Mouse (Mus musculus) heart, postnatal 14 days (tissue): ENCODE measurements around the gene Ptp4a2. TPM values are rescaled to one million over a fixed set of nuclear protein-coding genes. Genes with fewer than 3 reads are reported as not detected.
"Not testable (repeated sequence)": the region's sequence is repeated elsewhere in the genome, so short reads cannot be mapped to it uniquely, and the experiment has no call there.

Experiments used
- DNase-seq, 2 experiments: peaks; one replicate each; pipeline ENCODE4 v3.0.0; 2021 to 2022
- intact Hi-C: fragments of 180-260 bp; cut with DNase I; formaldehyde crosslinking; loops from one replicate; pipeline ENCODE4 v1.15.1; 2025
- total RNA-seq, 2 experiments: library from RNA; stranded (reverse); gene quantifications; 2 replicates each; pipeline ENCODE4 v1.2.3; 2021

Gene Ptp4a2
- total RNA-seq, 2 experiments from 2014 or later: 212 to 215 TPM

DNA sequence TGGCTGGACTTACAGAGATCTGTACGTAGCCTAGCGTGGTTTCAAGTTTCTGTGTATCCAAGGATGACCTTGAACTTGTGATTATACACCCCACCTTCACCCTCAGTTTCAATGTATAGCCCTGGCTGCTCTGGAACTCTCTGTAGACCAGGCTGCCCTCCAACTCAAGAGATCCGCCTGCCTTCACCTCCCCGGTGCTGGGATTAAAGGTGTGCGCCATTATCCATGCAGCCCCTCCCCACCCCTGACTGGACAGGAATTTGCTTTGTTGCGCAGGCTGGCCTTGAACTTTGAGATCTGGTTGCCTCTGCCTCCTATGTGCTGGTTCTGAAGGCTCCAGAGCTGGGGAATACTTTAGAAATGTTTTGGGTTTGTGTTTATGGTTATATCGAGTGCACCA is 24.3 kb downstream of the Ptp4a2 start:
- DNase-seq: no peak
- intact Hi-C loops: loop anchor here (2.0 kb wide), 1 partner anchor 14 kb away; no protein-coding TSS in a partner anchor

GRCm38 (mm10) chr4:129839866-129840555 is 29.0 kb downstream of the Ptp4a2 start:
- DNase-seq: no peak
- intact Hi-C loops: no loop called here

DNA sequence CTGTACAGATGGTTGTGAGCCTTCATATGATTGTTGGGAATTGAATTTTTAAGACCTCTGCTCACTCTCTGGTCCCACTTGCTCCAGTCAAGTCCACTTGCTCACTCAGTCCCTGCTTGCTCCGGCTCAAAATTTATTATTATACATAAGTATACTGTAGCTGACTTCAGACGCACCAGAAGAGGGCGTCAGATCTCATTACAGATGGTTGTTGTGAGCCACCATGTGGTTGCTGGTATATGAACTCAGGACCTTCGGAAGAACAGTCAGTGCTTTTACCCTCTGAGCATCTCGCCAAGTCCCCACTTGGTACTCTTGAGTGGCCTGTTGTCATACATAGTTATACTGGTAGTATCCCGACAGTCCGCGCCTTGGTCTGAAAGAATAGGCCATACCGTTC is 35.8 kb downstream of the Ptp4a2 start:
- intact Hi-C loops: loop anchor here (5.0 kb wide), 1 partner anchor 60 kb away; no protein-coding TSS in a partner anchor
- no peak for DNase-seq

DNA sequence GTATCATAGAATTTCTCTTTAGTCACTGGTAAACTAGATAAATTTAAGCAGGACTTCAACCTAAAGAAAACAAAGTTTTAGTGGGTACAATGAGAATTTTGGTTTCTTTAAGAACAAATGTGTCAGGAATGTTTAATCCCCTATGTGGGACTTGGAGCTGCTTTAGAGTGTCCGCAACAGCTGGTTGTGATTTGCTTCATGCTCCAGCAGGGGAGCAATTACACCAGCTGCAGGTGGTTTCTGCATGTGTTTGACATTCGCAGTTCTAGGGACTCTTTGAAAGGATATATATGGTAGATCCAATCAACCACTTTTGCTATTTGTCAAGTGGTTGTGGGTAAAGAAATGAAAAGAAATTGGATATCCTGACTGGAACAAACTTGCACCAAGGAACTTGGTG is 39.5 kb downstream of the Ptp4a2 start:
- intact Hi-C loops: loop anchor here (5.0 kb wide), 1 partner anchor 77 kb away; the partner anchor contains the start of gene Spocd1
- DNase-seq: no peak

DNA sequence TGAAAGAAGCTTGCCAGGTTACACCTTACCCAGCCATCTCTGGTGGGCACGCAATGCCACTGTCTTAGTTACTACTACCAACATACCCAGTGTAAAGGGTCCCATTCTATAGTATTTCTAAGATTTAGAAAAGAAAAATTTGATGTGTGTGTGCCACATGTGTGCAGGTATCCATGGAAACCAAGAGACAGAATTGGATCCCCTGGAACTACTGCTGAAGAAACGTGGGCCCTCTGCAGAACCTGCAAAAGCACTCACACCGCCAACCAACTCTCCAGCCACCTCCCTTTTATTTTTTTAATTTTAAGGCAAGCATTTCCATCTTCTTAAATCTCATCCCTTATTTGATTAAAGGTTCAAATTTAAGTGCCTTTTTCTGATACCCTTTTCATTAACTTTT is 40.8 kb downstream of the Ptp4a2 start:
- no peak for DNase-seq
- intact Hi-C loops: loop anchor here (5.0 kb wide), 1 partner anchor 75 kb away; the partner anchor contains the start of gene Spocd1

- intact Hi-C loops: loop anchor here (5.0 kb wide), 1 partner anchor 74 kb away; the partner anchor contains the start of gene Spocd1
- DNase-seq: no peak
These were observed 42.0 kb downstream of the Ptp4a2 start for GRCm38 (mm10) chr4:129853053-129853452.

DNA sequence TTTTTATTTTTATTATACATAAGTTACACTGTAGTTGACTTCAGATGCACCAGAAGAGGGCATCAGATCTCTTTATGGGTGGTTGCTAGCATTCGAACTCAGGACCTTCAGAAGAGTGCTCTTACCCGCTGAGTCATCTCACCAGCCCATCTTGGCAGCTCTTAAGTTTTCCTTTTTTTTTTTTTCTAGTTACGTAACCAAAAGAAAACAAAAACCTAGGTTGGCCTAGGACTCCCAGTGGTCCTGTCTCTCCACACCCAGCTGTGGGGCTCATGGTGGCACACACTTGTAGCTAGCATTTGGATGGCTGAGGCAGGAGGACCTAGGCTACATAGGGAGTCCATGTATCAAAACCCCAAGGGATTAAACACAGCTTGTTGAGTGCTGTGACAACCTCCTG is 43.0 kb downstream of the Ptp4a2 start:
- DNase-seq: no peak
- intact Hi-C loops: loop anchor here (5.0 kb wide), 1 partner anchor 73 kb away; the partner anchor contains the start of gene Spocd1

- intact Hi-C loops: loop anchor here (5.0 kb wide), 1 partner anchor 73 kb away; the partner anchor contains the start of gene Spocd1
- no peak for DNase-seq
These were observed 43.6 kb downstream of the Ptp4a2 start for GRCm38 (mm10) chr4:129854615-129855014.

- intact Hi-C loops: no loop called here
- no peak for DNase-seq
These were observed 44.3 kb downstream of the Ptp4a2 start for GRCm38 (mm10) chr4:129855051-129855970.

- intact Hi-C loops: no loop called here
These were observed 49.4 kb downstream of the Ptp4a2 start for GRCm38 (mm10) chr4:129860456-129860855.

DNA sequence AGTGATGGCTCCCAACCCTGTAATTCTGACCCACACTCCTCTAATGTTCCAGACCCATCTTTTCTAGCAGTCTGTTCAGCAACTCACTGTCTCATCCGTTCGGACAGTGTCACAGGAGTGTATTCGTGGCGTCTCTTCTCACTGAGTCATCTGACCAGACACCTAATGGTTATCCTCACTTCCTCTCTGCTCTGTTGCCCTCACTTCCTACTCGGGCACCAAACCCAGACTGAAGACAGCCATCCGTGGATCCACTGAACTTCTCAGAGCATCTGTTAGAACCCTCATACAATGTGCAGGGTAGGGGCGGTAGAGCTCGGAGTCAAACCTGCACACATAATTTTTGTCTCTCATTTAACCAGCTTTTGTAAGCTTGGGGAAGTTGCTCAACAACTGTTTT is 50.4 kb downstream of the Ptp4a2 start:
- DNase-seq: no peak

More at GRCm38 (mm10) chr4:129860456-129860855, 49.4 kb downstream of the Ptp4a2 start:
- no peak for DNase-seq

DNA sequence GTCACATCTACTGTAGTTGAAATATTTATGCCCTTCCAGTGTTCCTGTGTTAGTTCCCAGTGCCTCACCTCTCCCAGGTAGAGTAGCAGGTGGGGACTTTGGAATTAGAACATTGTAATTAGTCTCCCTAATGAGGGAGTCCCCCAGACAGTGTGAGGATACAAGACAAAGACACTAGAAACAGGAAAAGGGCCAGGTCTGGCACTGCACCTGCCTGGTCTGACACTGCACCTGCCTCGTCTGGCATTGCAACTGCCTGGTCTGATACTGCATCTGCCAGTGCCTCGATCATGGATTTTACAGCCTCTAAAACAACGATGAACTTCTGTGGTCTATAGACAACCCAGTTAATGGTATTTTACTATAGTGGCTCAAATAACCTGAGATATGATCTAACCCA is 51.3 kb downstream of the Ptp4a2 start:
- intact Hi-C loops: no loop called here
- DNase-seq: no peak

More for the DNA sequence above, 50.4 kb downstream of the Ptp4a2 start:
- intact Hi-C loops: no loop called here

GRCm38 (mm10) chr4:129866171-129866570 is 55.2 kb downstream of the Ptp4a2 start:
- DNase-seq, intact Hi-C loops: not testable (repeated sequence)

DNA sequence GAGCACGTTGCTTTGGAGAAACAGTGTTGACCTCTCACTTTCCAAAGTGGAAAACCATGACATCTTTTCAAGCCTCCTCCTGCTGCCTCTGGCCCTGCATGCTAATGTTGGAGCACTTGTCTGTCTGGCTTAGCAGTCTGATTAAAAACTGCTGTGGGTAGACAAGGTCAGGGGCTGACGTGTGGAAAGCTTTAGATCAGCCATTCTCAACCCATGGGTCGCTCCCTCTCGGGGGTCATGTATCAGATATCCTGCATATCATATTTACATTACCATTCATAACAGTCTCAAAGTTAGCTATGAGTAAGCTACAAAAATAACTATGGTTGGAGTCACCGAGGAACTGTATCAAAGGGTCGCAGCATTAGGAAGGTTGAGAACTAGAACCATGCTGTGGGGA is 57.2 kb downstream of the Ptp4a2 start:
- DNase-seq: no peak
- intact Hi-C loops: no loop called here

GRCm38 (mm10) chr4:129870483-129870882 is 59.5 kb downstream of the Ptp4a2 start:
- DNase-seq: no peak
- intact Hi-C loops: no loop called here

DNA sequence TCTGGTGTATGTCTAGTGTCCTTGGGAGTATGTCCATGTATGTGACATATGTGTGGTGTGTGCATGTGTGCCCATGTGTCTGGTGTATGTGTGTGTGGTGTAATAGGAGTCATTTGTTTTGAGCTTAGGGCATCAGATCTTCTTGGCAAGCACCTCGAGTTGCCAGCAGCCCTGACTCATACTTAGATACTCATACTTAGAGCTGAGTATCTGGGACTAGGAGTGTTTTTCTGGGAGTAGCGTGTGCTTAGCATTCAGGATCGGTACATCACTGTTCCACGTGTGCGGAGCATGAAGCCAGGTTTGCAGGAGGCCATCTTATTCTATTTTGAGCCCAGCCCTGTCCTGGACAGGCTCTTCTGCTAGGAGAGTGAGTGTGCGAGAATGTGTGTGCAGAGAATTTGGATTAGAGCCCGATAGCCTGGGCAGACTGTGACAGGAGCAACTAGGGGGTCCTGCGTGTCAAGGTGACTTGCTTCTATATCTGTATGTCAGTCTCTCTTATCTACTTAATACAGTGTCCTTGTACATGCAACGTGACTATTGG is 61.4 kb downstream of the Ptp4a2 start:
- intact Hi-C loops: no loop called here
- DNase-seq: no peak

DNA sequence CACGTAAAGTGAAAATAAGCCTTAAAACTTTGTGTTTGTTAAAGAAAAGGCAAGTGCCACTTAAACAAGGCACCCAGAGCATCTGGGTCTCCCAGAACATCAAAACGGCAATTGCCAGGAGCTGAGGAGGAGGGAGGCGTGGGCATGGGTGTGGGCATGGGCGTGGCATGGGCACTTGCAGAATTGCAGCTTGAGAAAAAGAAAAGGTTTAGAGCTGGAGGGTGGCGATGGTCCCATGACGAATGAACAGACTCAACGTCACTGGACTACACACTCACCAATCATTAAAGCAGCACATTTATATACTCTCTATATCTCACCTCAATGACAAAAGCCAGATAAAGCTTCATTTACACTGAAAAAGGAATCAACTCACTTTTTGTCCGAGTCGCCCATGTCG is 63.8 kb downstream of the Ptp4a2 start:
- DNase-seq: no peak
- intact Hi-C loops: loop anchor here (5.0 kb wide), 1 partner anchor 52 kb away; the partner anchor contains the start of gene Spocd1

GRCm38 (mm10) chr4:129875406-129875805 is 64.4 kb downstream of the Ptp4a2 start:
- intact Hi-C loops: loop anchor here (5.0 kb wide), 1 partner anchor 52 kb away; the partner anchor contains the start of gene Spocd1
- no peak for DNase-seq

DNA sequence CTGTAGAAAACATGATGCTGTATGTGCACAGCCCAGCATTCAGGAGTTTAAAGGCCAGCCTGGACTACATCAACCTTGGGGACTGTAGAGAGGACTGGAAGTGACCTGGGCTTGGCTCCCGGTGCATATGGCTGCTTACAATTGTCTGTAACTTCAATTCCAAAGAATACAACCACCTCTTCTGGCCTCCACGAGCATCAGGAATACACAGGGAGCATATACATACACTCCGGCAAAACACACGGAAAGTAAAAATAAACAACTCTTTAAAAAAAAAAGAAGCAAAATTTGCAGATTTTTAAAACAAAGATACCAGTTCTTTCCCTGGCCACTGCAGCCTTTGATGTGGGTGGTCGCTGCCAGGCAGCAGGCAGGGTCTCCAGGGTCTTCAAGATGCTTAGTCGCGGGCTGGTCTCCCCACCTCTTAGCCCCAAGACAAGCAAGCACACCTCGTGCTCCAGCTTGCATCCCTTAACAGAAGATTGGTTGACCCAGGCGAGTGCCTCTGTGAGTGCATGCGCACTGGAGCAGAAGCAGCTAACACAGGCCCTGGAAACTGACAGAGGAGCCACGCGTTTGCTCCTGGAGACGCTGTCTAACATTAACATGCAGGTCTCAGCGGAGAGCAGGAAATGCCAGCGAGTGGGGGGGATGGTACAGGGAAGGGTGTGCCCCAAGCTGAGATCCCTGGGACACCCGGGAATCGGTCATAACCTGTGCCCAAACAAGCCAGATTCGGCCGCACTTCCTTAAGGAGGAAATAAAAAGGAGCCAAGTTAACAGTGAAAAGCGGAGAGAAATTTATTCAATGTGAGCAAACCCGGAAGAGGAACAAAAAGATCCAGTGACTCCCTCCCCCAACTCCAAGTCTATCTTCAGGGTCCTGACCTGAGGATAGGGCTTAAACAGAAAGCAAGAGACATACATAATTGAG is 66.1 kb downstream of the Ptp4a2 start:
- peak; percentile 71 to 74 for DNase-seq
- intact Hi-C loops: loop anchor here (5.0 kb wide), 1 partner anchor 50 kb away; the partner anchor contains the start of gene Spocd1
